Mouse (Mus musculus) naive thymus-derived CD4-positive, alpha-beta T cell, adult 2 months (primary cell): ENCODE measurements at regions not wholly inside any gene's neighbourhood (a gene's known extent, or its start where the extent isn't known, plus 50 kb on each side); places are given as distances from the start of the nearest gene placed in this dataset.
A peak's percentile ranks its signal among the peaks of the same experiment; 100 is the strongest.

Source experiments
- DNase-seq: peaks from one replicate; pipeline ENCODE4 v3.0.0-alpha.2; 2011; ENCODE audit warnings: low read depth

DNA sequence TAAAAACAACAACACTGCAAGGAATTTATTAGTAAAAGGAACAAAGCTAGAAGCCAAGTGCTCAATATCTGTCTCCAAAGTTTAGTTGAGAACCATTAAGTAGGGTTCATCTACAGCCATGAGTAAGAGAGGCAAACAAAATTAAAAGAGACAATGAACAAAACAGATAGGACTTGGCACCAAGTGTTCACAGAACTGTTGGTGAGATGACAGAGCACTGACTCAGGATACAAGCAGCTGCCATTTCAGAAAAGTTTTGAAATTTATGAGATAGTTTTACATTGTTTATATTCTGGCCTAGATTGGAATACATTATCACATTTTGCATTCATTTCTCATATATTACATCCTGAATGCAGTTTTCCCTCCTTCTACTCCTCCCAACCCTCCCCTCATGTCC is 60.4 kb upstream of the Mbnl1 start:
- DNase-seq, result peak; percentile 26

DNA sequence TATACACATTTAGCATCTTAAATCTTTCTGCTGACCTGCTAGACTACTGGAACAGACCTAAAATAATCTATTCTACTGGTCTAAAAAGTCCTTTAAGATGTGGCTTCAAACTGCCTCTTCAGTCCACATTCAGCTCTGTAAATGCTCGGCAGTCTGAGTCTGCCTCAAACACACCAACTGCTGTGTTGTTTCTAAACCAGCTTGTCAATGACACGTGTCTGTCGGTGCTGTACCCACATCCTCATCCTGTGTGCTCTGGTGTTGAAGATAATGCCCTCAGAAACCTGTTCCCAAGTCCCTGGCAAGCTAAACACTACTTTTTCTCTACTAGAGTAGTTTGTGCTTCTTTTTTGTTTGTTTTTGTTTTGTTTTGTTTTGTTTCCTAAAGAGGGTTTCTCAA is 58.9 kb upstream of the Mbnl1 start:
- peak; percentile 86 for DNase-seq

GRCm38 (mm10) chr3:60417001-60417400 is 55.6 kb upstream of the Mbnl1 start:
- DNase-seq, result peak; percentile 46

DNA sequence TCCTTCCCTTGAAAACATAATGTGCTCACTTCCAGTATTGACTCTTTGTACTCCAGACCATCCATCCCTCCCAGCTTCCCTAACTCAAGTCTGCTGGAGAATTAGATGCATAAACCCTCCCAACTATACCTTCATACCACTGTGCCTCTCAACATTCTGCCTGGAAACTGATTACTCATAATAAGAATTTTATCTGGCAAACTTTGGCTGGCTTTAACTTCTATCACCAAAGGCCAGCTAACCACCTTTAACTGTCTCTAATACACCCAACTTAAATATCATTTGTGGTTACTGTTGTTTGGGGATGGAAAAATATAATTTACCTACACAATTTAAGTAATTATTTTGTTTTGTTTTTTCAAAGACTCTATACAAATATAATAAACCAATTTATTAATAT is 54.0 kb upstream of the Mbnl1 start:
- DNase-seq, result no peak

DNA sequence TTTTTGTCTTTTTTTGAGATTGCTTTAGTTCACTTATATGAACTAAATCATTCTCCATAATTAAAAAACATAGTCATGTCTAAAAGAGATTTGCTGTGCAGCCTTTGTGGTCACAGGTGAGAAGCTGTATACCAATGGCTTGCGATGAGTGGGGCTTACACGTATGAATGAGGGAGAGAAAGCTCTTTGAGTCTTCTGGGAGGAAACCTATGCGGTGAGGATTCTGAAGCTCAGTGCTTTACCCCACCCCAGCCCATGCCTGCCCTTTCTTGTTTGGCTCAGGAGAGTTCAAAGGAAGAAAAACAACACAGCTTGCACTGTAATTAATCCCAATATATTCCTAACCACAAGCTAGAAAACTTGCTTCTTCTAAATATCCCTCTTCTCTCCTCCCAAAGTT is 53.4 kb upstream of the Mbnl1 start:
- peak; percentile 63 for DNase-seq
